Mouse (Mus musculus) spleen, adult 2 months (tissue): ENCODE data around the gene Fntb. TPM values are rescaled to one million over a fixed set of nuclear protein-coding genes. Genes with fewer than 3 reads are reported as not detected.

ENCODE experiments used
- DNase-seq, 2 experiments: peaks; one replicate each; pipeline versions ENCODE4 v3.0.0 to v3.0.0-alpha.2; 2012 to 2021; ENCODE audit warnings: low spot score in 2 of 2, low read depth in 1 of 2
- H3K27ac ChIP-seq: fragments of 200-500 bp; 2 replicates; pipeline ENCODE4 v1.5.1; 2012; ENCODE audit warnings: low read length, inconsistent platforms; ENCODE audit not compliant: insufficient read depth
- H3K27me3 ChIP-seq: fragments of 200-500 bp; 2 replicates; pipeline ENCODE4 v1.6.1; 2012; ENCODE audit warnings: mild to moderate bottlenecking, moderate library complexity, low read length, inconsistent platforms; ENCODE audit not compliant: control insufficient read depth, insufficient read depth
- H3K36me3 ChIP-seq: fragments of 200-500 bp; 2 replicates; pipeline ENCODE4 v1.6.1; 2012; ENCODE audit warnings: mild to moderate bottlenecking, low read length, inconsistent platforms; ENCODE audit not compliant: control insufficient read depth, insufficient read depth
- H3K4me1 ChIP-seq: fragments of 200-500 bp; 2 replicates; pipeline ENCODE4 v1.6.1; 2011; ENCODE audit warnings: inconsistent platforms; ENCODE audit not compliant: control insufficient read depth, insufficient read depth, insufficient read length
- H3K4me3 ChIP-seq: fragments of 200-500 bp; 2 replicates; pipeline ENCODE4 v1.5.1; 2011; ENCODE audit warnings: mild to moderate bottlenecking, inconsistent platforms; ENCODE audit not compliant: insufficient read depth, insufficient read length; ENCODE audit errors: extremely low read depth
- CTCF ChIP-seq: fragments of 200-500 bp; IDR thresholded peaks from 2 replicates; pipeline ENCODE4 v1.5.1; 2011; ENCODE audit warnings: mild to moderate bottlenecking, inconsistent platforms; ENCODE audit not compliant: insufficient read depth, insufficient read length, insufficient replicate concordance; ENCODE audit errors: extremely low read depth
- POLR2A ChIP-seq: fragments of 200-500 bp; IDR thresholded peaks from 2 replicates; pipeline ENCODE4 v1.6.1; 2011; ENCODE audit warnings: low read depth, low read length, inconsistent platforms
- WGBS: fragments of 180-500 bp; shearing (Covaris S2); methylation state at CpG from one replicate; pipeline ENCODE4 v1.1.7; 2018; 5-methylcytosine and 5-hydroxymethylcytosine counted together
- polyA plus RNA-seq: library from polyadenylated mRNA; depleted of rRNA; stranded (reverse); fragments of >200 nt; gene quantifications from 2 replicates; pipeline ENCODE4 v1.2.3, GENCODE M21; 2012

Fntb gene
- polyA plus RNA-seq, 1 experiment = 18.7 TPM

DNA sequence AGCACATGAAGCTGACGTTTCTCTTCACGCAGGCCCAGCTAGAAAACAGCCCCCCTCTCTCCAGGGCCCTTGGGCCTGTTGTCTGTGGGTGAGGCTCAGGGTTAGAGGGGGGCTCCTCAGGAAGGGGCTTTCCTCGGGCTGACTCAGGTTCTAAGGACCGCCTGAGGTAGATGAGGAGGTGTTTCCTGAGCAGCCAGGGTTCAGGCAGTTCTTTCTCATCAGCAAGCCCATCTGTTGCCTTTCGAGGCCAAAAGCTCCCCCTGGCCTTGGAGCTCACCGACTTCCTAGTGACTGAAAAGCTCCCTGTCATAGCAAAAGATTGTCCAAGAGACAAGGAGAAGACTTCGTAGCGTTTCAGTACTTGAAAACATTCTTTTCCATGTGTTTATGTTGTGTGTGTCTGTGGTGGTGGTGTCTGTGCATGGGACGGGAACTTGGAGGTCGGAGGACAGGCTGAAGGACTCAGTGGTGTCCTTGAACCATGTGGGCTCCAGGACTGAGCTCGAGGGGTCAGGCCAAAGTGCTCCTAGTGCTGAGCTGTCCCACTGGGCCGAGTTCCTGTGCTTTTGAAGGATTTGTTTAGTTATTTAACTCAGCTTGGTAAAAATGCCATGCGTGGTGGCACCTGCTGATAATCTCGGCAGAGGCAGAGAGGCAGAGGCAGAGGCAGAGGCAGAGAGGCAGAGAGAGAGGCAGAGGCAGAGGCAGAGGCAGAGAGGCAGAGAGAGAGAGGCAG, 103.2 kb downstream of the Fntb start:
- 0 out of 2 replicates have a peak, but pooled peaks cover 1% of the 10 kb centered on the region for H3K36me3 ChIP-seq
- 76% methylated on average over 14 of the region's 14 CpGs for WGBS
- H3K27me3 ChIP-seq = no peaks in the 10 kb centered on the region
- TF ChIP-seq POLR2A (no peak), CTCF (no peak)
- H3K4me1 ChIP-seq = no peaks in the 10 kb centered on the region
- H3K4me3 ChIP-seq = no peak overlapping the region
- H3K27ac ChIP-seq = no peak overlapping the region
- no peak for DNase-seq

DNA sequence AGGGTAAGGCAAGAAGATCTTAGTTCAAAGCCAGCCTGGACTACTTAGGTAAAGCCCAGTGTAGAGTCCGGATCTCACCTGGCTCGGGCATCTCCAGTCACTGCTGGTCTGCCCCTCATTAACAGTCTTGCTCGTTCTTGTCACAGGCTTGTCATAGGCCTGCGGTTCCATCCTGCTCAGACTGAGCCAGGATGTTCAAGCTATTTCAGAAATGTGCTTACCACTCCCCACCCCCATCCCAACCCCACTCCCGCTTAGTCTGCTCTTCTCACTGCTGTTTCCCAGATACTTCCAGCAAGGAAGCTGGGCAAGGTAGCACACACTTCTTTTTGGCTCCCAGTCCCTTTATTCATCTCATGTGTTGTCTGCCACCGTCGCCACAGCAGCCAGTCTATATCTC, 104.2 kb downstream of the Fntb start:
- no peaks in the 10 kb centered on the region for H3K27me3 ChIP-seq
- H3K27ac ChIP-seq = no peak overlapping the region
- no peaks in the 10 kb centered on the region for H3K36me3 ChIP-seq
- no peak overlapping the region for H3K4me3 ChIP-seq
- H3K4me1 ChIP-seq = no peaks in the 10 kb centered on the region
- no peak for TF ChIP-seq CTCF
- no peak for TF ChIP-seq POLR2A
- 95% methylated on average over 7 of the region's 7 CpGs for WGBS
- DNase-seq = no peak

DNA sequence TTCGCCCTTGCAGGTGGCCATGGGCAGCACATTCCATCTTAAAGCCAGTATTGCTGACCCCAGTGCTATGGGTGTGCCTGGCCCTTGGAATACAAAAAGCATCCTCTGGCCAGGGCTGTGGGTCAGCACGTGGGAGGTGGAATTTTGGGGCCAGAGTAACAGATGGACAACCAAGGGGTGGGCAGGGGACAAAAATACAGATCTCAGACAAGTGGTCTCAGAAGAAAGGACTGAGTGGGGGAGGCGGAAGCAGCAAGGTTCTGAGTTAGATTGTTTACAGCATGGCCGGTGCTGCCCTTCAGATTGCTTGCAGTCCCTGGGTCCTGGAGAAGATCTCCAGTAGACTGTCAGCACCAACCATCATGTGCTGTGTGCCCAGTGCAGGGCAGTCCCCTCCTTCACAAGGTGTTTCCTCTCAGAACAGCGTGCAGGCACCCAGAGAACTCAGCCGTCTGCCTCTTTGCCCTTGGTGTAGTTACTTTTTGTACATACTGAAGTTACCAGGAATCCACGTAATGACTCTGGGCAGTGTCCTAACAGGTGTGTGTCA, 107.5 kb downstream of the Fntb start:
- Histone ChIP-seq H3K4me3 (no peak overlapping the region), H3K27ac (no peak overlapping the region), H3K36me3 (no peaks in the 10 kb centered on the region), H3K4me1 (no peaks in the 10 kb centered on the region), H3K27me3 (no peaks in the 10 kb centered on the region)
- DNase-seq = no peak
- 87% methylated on average over 7 of the region's 7 CpGs for WGBS
- TF ChIP-seq CTCF = no peak
- TF ChIP-seq POLR2A = no peak

DNA sequence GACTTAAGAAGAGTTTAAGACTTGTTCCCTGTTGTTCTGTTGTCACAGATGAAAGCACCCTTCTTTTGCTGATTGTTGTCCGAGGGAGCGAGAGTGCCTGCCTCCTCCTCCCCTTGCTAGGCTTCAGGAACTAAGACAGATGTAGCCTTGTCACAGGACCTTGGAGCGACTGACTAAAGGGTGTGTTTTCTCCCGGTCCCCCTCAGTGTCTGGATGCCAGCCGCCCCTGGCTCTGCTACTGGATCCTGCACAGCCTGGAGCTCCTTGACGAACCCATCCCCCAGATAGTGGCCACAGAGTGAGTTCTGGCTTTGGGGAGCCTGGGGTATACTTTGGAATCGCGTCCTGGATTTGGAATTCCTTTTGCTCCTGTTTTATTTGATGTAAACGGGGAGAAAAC, 109.4 kb downstream of the Fntb start:
- Histone ChIP-seq H3K4me1 (no peaks in the 10 kb centered on the region), H3K36me3 (no peaks in the 10 kb centered on the region), H3K27me3 (no peaks in the 10 kb centered on the region), H3K4me3 (no peak overlapping the region), H3K27ac (0 out of 2 replicates have a peak overlapping the region, but pooled peaks have one; percentile 21)
- 89% methylated on average over 9 of the region's 9 CpGs for WGBS
- DNase-seq = no peak
- no peak for TF ChIP-seq POLR2A
- no peak for TF ChIP-seq CTCF

DNA sequence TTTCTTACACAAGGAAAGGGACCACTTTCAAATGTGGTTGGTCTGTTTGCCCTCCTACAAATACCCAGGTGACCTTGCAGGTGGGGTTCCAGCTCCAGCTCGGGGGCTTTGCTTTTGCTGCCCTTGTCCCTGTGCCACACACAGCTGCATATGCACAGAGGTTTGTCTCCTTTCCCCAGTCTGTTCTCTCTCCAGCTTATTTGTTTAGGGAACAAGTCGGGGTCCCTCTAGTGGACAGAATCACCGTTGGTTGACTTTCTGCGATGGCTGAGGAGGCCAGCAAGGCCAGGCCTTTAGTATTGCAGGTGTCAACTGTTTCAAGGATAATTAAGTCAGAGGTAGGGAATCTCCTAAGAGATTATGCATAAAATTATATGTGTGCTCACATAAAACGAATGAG, 113.9 kb downstream of the Fntb start:
- WGBS = 24% methylated on average over 5 of the region's 5 CpGs

DNA sequence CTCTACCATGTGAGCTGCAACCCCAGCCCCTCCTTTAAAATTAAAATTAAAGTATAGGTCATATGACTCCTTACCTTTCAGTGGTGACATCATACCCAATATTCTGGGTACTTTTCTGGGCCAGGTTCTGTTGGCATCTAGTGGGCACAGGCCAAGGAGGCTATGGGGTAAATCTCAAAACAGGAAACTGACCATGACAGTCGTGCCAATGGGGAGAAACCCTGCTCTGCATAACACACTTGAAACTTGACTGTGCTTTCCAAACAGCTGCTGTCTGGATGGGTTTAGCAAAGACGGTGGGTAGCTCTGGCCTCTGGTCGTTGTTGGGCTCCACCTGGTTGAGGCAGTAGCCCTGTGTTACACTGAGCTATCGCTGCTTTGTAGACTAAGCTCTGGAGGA, 114.7 kb downstream of the Fntb start:
- H3K36me3 ChIP-seq = no peaks in the 10 kb centered on the region
- 87% methylated on average over 4 of the region's 4 CpGs for WGBS
- H3K4me1 ChIP-seq = no peaks in the 10 kb centered on the region
- H3K27ac ChIP-seq = no peak overlapping the region
- no peaks in the 10 kb centered on the region for H3K27me3 ChIP-seq
- H3K4me3 ChIP-seq = no peak overlapping the region
- DNase-seq = no peak
- no peak for TF ChIP-seq POLR2A
- TF ChIP-seq CTCF = no peak

More for the DNA sequence above, 113.9 kb downstream of the Fntb start:
- Histone ChIP-seq H3K4me1 (no peaks in the 10 kb centered on the region), H3K4me3 (no peak overlapping the region), H3K27me3 (no peaks in the 10 kb centered on the region), H3K27ac (no peak overlapping the region), H3K36me3 (no peaks in the 10 kb centered on the region)
- DNase-seq = peak in 1 of 2 experiments; percentile 26
- TF ChIP-seq POLR2A (no peak), CTCF (peak; percentile 36; the same call in 1 of the 2 replicates)

DNA sequence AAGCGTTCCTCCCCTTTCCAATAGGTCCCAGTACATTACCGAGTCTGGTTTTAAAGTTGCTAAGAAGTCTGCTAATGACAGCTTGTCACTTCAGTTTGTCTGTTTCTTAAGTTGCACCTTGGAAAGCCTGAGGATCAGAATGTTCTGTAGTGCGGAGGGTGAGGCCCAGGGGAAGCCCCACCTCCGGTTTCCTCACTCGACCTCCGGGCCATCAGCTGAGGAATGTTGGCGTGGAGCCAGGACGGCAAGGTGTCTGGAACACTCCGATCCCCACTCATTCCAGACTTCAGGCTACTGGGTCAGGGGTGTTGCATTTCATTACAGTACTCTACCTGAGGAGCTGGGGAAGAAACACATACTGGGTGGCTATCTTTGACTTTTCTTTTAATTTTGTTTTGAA, 118.4 kb downstream of the Fntb start:
- H3K4me1 ChIP-seq = peaks cover 11% of the 10 kb centered on the region; the same call in 1 of the 2 replicates
- no peaks in the 10 kb centered on the region for H3K36me3 ChIP-seq
- WGBS = 84% methylated on average over 9 of the region's 9 CpGs
- H3K4me3 ChIP-seq = no peak overlapping the region
- TF ChIP-seq POLR2A = no peak
- TF ChIP-seq CTCF = no peak
- H3K27ac ChIP-seq = no peak overlapping the region
- DNase-seq = no peak
- no peaks in the 10 kb centered on the region for H3K27me3 ChIP-seq
